Mouse (Mus musculus): ENCODE measurements around the gene Nwd1. TPM values are rescaled to one million over a fixed set of nuclear protein-coding genes. Genes with fewer than 3 reads are reported as not detected.

Nwd1 gene
- polyA plus RNA-seq, 1 experiment from 2014 or later, result 0.02 TPM

GRCm38 (mm10) chr8:72735001-72735400 is 88.5 kb downstream of the Nwd1 start:
- ATAC-seq (ENCODE audit: low FRiP score, low TSS enrichment), result no peak
- WGBS, result 67% methylated on average over 5 of the region's 5 CpGs

GRCm38 (mm10) chr8:72736868-72737267 is 90.4 kb downstream of the Nwd1 start:
- Histone ChIP-seq H3K4me2 (replicated peaks; ENCODE audit: low read depth) (no peak overlapping the region), H3K9ac (ENCODE audit: low read length) (no peak overlapping the region), H3K9me3 (ENCODE audit: control insufficient read depth, low read length) (no peaks in the 10 kb centered on the region), H3K4me3 (ENCODE audit: low read depth, low read length) (no peak overlapping the region), H3K27ac (replicated peaks) (no peak overlapping the region), H3K36me3 (ENCODE audit: control insufficient read depth, insufficient read depth, low read length) (peaks cover 31% of the 10 kb centered on the region), H3K4me1 (replicated peaks; ENCODE audit: control insufficient read depth, insufficient read depth) (no peaks in the 10 kb centered on the region), H3K27me3 (ENCODE audit: control insufficient read depth, insufficient read depth, low read length) (no peaks in the 10 kb centered on the region)
- DNase-seq (ENCODE audit: low spot score) (no peak), ATAC-seq (ENCODE audit: low FRiP score, low TSS enrichment) (no peak)
- TF ChIP-seq EP300 (optimal IDR thresholded peaks at IDR 0.05), result no peak
- TF ChIP-seq CTCF (IDR thresholded peaks at IDR 0.05; ENCODE audit: low read depth), result no peak

More at GRCm38 (mm10) chr8:72735001-72735400, 88.5 kb downstream of the Nwd1 start:
- no peak for DNase-seq (ENCODE audit: low spot score)
- H3K9me3 ChIP-seq (ENCODE audit: control insufficient read depth, low read length), result no peaks in the 10 kb centered on the region
- H3K27me3 ChIP-seq (ENCODE audit: control insufficient read depth, insufficient read depth, low read length), result no peaks in the 10 kb centered on the region
- no peak overlapping the region for H3K4me3 ChIP-seq (ENCODE audit: low read depth, low read length)
- H3K4me1 ChIP-seq (replicated peaks; ENCODE audit: control insufficient read depth, insufficient read depth), result no peaks in the 10 kb centered on the region
- H3K4me2 ChIP-seq (replicated peaks; ENCODE audit: low read depth), result no peak overlapping the region
- peaks cover 38% of the 10 kb centered on the region for H3K36me3 ChIP-seq (ENCODE audit: control insufficient read depth, insufficient read depth, low read length)
- TF ChIP-seq EP300 (optimal IDR thresholded peaks at IDR 0.05), result no peak
- TF ChIP-seq CTCF (IDR thresholded peaks at IDR 0.05; ENCODE audit: low read depth), result peak; percentile 44
- no peak overlapping the region for H3K9ac ChIP-seq (ENCODE audit: low read length)
- H3K27ac ChIP-seq (replicated peaks), result no peak overlapping the region

- Histone ChIP-seq H3K4me1 (replicated peaks; ENCODE audit: control insufficient read depth, insufficient read depth) (no peaks in the 10 kb centered on the region), H3K4me3 (ENCODE audit: low read depth, low read length) (no peak overlapping the region), H3K9ac (ENCODE audit: low read length) (no peak overlapping the region), H3K27me3 (ENCODE audit: control insufficient read depth, insufficient read depth, low read length) (no peaks in the 10 kb centered on the region), H3K27ac (replicated peaks) (no peak overlapping the region), H3K9me3 (ENCODE audit: control insufficient read depth, low read length) (no peaks in the 10 kb centered on the region), H3K4me2 (replicated peaks; ENCODE audit: low read depth) (no peak overlapping the region), H3K36me3 (ENCODE audit: control insufficient read depth, insufficient read depth, low read length) (peaks cover 44% of the 10 kb centered on the region)
- TF ChIP-seq EP300 (optimal IDR thresholded peaks at IDR 0.05), result no peak
- peak; percentile 85 for TF ChIP-seq CTCF (IDR thresholded peaks at IDR 0.05; ENCODE audit: low read depth)
- ATAC-seq (ENCODE audit: low FRiP score, low TSS enrichment) (0 out of 2 replicates have a peak, but pooled peaks have one; percentile 58), DNase-seq (ENCODE audit: low spot score) (peak; percentile 59)
- WGBS, result 31% methylated on average over 5 of the region's 5 CpGs
Measured at GRCm38 (mm10) chr8:72746061-72746460, 99.5 kb downstream of the Nwd1 start.

GRCm38 (mm10) chr8:72749846-72750245 is 103.3 kb downstream of the Nwd1 start:
- TF ChIP-seq EP300 (optimal IDR thresholded peaks at IDR 0.05) (no peak), CTCF (IDR thresholded peaks at IDR 0.05; ENCODE audit: low read depth) (no peak)
- Histone ChIP-seq H3K27ac (replicated peaks) (no peak overlapping the region), H3K4me3 (ENCODE audit: low read depth, low read length) (no peak overlapping the region), H3K27me3 (ENCODE audit: control insufficient read depth, insufficient read depth, low read length) (no peaks in the 10 kb centered on the region), H3K4me1 (replicated peaks; ENCODE audit: control insufficient read depth, insufficient read depth) (no peaks in the 10 kb centered on the region), H3K4me2 (replicated peaks; ENCODE audit: low read depth) (no peak overlapping the region), H3K9me3 (ENCODE audit: control insufficient read depth, low read length) (no peaks in the 10 kb centered on the region), H3K36me3 (ENCODE audit: control insufficient read depth, insufficient read depth, low read length) (peaks cover 47% of the 10 kb centered on the region), H3K9ac (ENCODE audit: low read length) (no peak overlapping the region)
- no peak for ATAC-seq (ENCODE audit: low FRiP score, low TSS enrichment)
- peak; percentile 9 for DNase-seq (ENCODE audit: low spot score)
- 93% methylated on average over 26 of the region's 26 CpGs for WGBS

DNA sequence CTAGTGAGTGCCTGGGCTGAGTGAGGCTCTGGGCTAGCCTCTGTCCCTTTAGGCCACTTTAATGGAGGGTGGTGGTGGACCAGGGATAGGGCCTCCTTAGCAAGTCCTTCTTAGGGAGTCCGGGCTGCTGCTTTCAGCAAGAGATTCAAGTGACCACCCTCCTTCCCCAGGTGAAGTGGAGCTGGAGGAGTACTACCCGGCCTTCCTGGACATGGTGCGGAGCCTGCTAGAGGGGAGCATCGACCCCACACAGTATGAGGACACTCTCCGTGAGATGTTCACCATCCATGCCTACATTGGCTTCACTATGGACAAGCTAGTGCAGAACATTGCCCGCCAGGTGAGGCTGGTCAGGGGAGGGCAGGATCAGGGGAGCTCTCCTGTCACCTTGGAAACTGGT is 103.8 kb downstream of the Nwd1 start:
- Histone ChIP-seq H3K27me3 (ENCODE audit: control insufficient read depth, insufficient read depth, low read length) (no peaks in the 10 kb centered on the region), H3K4me1 (replicated peaks; ENCODE audit: control insufficient read depth, insufficient read depth) (no peaks in the 10 kb centered on the region), H3K27ac (replicated peaks) (no peak overlapping the region), H3K4me3 (ENCODE audit: low read depth, low read length) (no peak overlapping the region), H3K9me3 (ENCODE audit: control insufficient read depth, low read length) (no peaks in the 10 kb centered on the region), H3K36me3 (ENCODE audit: control insufficient read depth, insufficient read depth, low read length) (peaks cover 45% of the 10 kb centered on the region), H3K9ac (ENCODE audit: low read length) (no peak overlapping the region), H3K4me2 (replicated peaks; ENCODE audit: low read depth) (no peak overlapping the region)
- DNase-seq (ENCODE audit: low spot score), result peak; percentile 10
- TF ChIP-seq EP300 (optimal IDR thresholded peaks at IDR 0.05) (no peak), CTCF (IDR thresholded peaks at IDR 0.05; ENCODE audit: low read depth) (no peak)
- no peak for ATAC-seq (ENCODE audit: low FRiP score, low TSS enrichment)
- WGBS, result 93% methylated on average over 6 of the region's 6 CpGs

- no peaks in the 10 kb centered on the region for H3K4me1 ChIP-seq (replicated peaks; ENCODE audit: control insufficient read depth, insufficient read depth)
- ATAC-seq (ENCODE audit: low FRiP score, low TSS enrichment) (no peak), DNase-seq (ENCODE audit: low spot score) (peak; percentile 10)
- H3K9ac ChIP-seq (ENCODE audit: low read length), result no peak overlapping the region
- TF ChIP-seq CTCF (IDR thresholded peaks at IDR 0.05; ENCODE audit: low read depth) (peak; percentile 19; the same call in 1 of the 2 replicates), EP300 (optimal IDR thresholded peaks at IDR 0.05) (no peak)
- WGBS, result 83% methylated on average over 3 of the region's 3 CpGs
- no peak overlapping the region for H3K4me2 ChIP-seq (replicated peaks; ENCODE audit: low read depth)
- no peaks in the 10 kb centered on the region for H3K9me3 ChIP-seq (ENCODE audit: control insufficient read depth, low read length)
- peaks cover 46% of the 10 kb centered on the region for H3K36me3 ChIP-seq (ENCODE audit: control insufficient read depth, insufficient read depth, low read length)
- H3K4me3 ChIP-seq (ENCODE audit: low read depth, low read length), result no peak overlapping the region
- no peak overlapping the region for H3K27ac ChIP-seq (replicated peaks)
- H3K27me3 ChIP-seq (ENCODE audit: control insufficient read depth, insufficient read depth, low read length), result no peaks in the 10 kb centered on the region
Measured at GRCm38 (mm10) chr8:72751126-72751525, 104.6 kb downstream of the Nwd1 start.

Data from stomach, postnatal 0 days (tissue).